Mouse (Mus musculus) c-Kit-positive CD71-positive TER-119-negative erythroid progenitor cells, embryonic 14.5 days (primary cell): ENCODE results near the gene Zfp169.

Experiments used
- DNase-seq: peaks from one replicate; pipeline ENCODE4 v3.0.0-alpha.2; 2013; ENCODE audit warnings: low read depth

Zfp169 gene

GRCm38 (mm10) chr13:48515861-48516260 lies 2.6 kb upstream of the Zfp169 start:
- no peak for DNase-seq

GRCm38 (mm10) chr13:48508661-48509060 lies 4.6 kb downstream of the Zfp169 start:
- no peak for DNase-seq

GRCm38 (mm10) chr13:48502422-48502821 lies 10.8 kb downstream of the Zfp169 start:
- no peak for DNase-seq

- DNase-seq, result no peak
Observed at GRCm38 (mm10) chr13:48498676-48499075, 14.6 kb downstream of the Zfp169 start.

GRCm38 (mm10) chr13:48497693-48498221 lies 15.5 kb downstream of the Zfp169 start:
- no peak for DNase-seq

GRCm38 (mm10) chr13:48493183-48493582 lies 20.1 kb downstream of the Zfp169 start:
- no peak for DNase-seq

GRCm38 (mm10) chr13:48490396-48491182 lies 22.7 kb downstream of the Zfp169 start:
- DNase-seq, result no peak

GRCm38 (mm10) chr13:48483606-48484005 lies 29.6 kb downstream of the Zfp169 start:
- DNase-seq, result no peak

GRCm38 (mm10) chr13:48468656-48469180 lies 44.5 kb downstream of the Zfp169 start:
- no peak for DNase-seq

GRCm38 (mm10) chr13:48466186-48466585 lies 47.1 kb downstream of the Zfp169 start:
- no peak for DNase-seq

- DNase-seq, result peak; percentile 34
Observed at GRCm38 (mm10) chr13:48464170-48464569, 49.1 kb downstream of the Zfp169 start.

GRCm38 (mm10) chr13:48459280-48459679 lies 54.0 kb downstream of the Zfp169 start:
- DNase-seq, result no peak

GRCm38 (mm10) chr13:48448119-48448518 lies 65.1 kb downstream of the Zfp169 start:
- DNase-seq, result no peak

- peak; percentile 8 for DNase-seq
Observed at GRCm38 (mm10) chr13:48443996-48444395, 69.3 kb downstream of the Zfp169 start.

GRCm38 (mm10) chr13:48438321-48438720 lies 74.9 kb downstream of the Zfp169 start:
- DNase-seq, result no peak
